Mouse (Mus musculus): ENCODE results near the gene Ifnl3.
A peak's percentile ranks its signal among the peaks of the same experiment; 100 is the strongest.

Ifnl3 gene

GRCm38 (mm10) chr7:28546649-28547048 lies 24.0 kb downstream of the Ifnl3 start:
- no peak for DNase-seq (ENCODE audit: low read depth in 2 of 2, low spot score in 2 of 2)

DNA sequence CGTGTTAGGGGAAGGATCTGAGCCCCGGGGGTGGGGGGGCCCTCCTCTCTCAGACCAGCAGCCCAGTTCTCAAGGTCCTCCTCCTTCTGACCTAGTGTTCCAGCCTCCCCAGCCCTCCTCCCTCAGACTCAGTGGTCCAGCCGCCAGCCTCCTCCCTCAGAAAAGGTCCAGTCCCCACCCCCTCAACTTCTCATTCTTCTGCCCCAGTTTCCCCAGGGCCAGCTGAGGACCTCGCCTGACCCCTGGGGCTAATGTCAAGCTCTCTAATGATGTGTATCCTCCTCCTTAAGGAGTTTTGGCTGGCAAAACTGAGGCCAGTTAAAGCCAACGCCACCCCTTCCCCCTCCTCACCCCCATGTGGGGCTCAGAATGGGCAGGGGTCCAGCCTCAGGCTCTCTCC lies 24.5 kb downstream of the Ifnl3 start, which contains the start of gene Nccrp1:
Gene Nccrp1, minus strand, starts transcription at position 101 of the 400 bp plus-strand sequence.
- no peak for DNase-seq (ENCODE audit: low read depth in 2 of 2, low spot score in 2 of 2)

DNA sequence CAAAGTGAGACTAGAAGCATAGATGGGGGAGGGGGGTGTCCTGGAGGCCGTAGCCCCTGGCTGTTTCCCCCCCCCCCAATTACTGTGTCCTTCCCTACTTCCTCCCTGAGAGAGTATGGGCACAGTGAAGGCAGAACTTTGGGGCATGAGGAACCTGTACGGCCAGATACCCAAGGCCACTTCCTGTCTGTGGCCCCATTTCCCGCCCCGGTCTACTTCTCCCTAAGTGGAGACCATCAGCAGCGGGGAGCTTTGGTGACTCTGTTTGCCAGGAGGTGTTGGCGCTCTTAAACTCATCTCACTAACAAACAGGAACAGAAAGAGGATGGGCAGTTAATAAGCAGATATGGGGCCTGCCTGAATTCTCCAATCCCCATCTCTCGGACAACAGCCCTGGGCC lies 25.0 kb downstream of the Ifnl3 start:
- no peak for DNase-seq (ENCODE audit: low read depth in 2 of 2, low spot score in 2 of 2)

DNA sequence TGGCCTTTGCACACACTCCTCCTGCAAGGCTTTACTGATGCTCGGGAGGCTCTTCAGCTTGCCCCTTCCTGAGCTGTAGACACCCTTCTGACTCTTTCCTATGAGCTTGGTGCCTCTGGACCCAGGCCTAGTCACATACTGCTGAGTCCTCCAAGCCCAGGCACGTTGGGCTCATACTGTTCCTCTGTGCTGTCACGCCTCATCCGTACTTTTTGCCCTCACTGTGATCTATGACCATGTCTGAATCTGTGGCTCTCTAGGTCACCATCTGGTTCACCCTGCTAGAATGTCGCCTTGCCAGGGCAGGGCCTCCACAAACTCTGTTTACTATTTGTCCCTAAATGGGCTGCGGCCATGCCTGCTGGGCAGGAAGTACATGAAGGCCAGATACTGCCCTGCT lies 30.4 kb downstream of the Ifnl3 start:
- no peak for DNase-seq (ENCODE audit: low read depth in 2 of 2, low spot score in 2 of 2)

GRCm38 (mm10) chr7:28555939-28556535 lies 33.4 kb downstream of the Ifnl3 start:
- DNase-seq (ENCODE audit: low read depth in 2 of 2, low spot score in 2 of 2) = no peak

DNA sequence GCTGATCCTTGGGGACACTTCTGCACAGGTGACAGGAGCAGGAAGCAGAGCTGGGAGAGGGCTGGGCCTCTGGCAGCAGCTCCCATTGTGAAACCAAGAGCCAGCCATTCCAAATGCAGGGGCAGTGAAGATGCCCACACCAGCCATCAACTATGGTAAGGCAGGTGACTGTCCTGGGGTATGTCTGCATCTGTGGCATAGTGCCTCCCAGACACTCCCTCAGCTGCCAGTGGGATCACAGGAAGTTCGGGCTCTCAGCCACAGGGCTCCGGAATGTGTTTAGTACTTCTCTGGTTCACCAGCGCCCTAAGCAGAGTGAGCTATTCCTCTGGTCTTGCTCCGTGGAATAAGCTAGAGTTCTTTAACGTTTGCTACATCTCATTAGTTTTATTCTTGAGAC lies 34.4 kb downstream of the Ifnl3 start:
- no peak for DNase-seq (ENCODE audit: low read depth in 2 of 2, low spot score in 2 of 2)

DNA sequence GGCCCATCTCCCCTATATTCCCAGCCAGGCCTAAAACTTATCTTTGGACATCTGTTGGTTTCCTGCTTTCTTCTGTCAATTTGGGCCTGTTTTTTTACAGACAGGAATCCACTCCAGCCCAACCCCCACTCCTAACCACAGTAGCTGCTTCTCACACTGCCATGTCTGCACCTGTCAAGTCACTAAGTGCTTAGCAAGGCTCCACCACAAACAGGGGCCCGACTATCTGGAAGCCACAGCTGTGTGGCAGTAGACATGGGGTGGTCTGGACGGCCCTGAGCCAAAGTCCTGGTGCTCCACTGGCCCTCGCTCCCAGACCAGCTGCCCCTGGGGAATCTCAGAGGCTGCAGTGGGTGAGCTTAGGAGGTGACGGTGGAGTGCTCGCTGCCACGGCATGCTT lies 35.1 kb downstream of the Ifnl3 start:
- DNase-seq (ENCODE audit: low read depth in 2 of 2, low spot score in 2 of 2) = peak in 1 of 2 experiments; percentile 27

DNA sequence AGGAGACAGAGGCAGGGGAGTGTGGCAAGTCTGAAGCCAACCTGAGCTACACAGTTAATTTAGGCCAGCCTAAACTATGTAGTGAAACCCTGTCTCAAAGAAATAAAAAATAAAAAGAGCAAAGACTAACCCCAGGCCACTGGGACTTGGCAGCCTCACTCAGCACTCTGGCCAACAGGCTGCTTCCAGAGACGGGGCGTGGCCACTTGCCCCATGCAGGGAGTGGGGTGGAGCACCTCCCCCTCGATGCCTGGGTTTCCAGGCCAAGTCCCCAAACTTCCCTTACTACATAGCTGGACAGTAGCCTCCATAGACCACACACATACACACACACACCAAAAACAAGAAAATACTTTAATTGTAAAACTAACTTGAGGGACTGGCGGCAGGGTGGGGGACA lies 35.9 kb downstream of the Ifnl3 start:
- no peak for DNase-seq (ENCODE audit: low read depth in 2 of 2, low spot score in 2 of 2)

GRCm38 (mm10) chr7:28560856-28561255 lies 38.2 kb downstream of the Ifnl3 start:
- DNase-seq (ENCODE audit: low read depth in 2 of 2, low spot score in 2 of 2) = no peak

DNA sequence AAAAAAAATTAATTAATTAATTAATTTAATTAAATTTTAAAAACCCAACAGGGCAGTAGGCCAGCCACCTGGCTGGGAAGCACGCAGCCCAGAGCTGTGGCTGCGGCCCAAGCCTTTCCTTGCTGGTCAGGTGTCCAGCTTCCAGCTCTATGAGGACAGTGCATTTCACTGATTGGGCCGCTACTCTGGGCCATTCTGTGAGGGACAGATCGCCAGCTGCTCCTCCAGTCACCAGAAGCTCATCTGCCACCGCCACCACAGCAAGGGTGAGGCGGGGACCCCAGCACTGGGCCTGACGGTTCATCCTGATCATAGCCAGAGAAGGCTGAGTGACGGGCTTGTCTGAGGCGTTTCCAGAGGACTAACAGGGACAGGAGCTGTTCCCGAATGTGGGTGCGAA lies 39.3 kb downstream of the Ifnl3 start:
- DNase-seq (ENCODE audit: low read depth in 2 of 2, low spot score in 2 of 2) = no peak

GRCm38 (mm10) chr7:28562371-28562770 lies 39.7 kb downstream of the Ifnl3 start:
- no peak for DNase-seq (ENCODE audit: low read depth in 2 of 2, low spot score in 2 of 2)

- DNase-seq (ENCODE audit: low read depth in 2 of 2, low spot score in 2 of 2) = no peak
These were observed 40.3 kb downstream of the Ifnl3 start for GRCm38 (mm10) chr7:28562951-28563350.

GRCm38 (mm10) chr7:28565407-28565806 lies 42.8 kb downstream of the Ifnl3 start:
- peak; percentile 32 to 51 for DNase-seq (ENCODE audit: low read depth in 2 of 2, low spot score in 2 of 2)

DNA sequence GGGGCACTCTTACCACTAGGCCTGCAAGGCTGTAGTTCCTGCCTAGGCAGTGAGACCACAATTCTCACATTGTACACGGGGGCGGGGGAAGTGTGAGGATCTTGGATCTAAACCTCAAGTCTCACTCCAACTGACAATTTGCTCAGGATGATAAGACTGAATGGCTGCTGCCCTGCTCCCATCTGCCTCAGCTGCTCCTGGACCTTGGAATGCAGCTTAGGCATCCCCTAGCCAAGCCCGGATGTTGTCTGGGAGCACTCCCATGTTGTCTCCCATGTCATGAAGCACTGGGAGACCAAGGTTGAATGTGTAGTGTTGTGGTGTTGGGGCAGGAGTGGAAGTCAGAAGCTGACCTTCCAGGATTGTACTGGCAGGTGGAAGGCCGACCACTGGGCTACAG lies 44.9 kb downstream of the Ifnl3 start:
- DNase-seq (ENCODE audit: low read depth in 2 of 2, low spot score in 2 of 2) = no peak

DNA sequence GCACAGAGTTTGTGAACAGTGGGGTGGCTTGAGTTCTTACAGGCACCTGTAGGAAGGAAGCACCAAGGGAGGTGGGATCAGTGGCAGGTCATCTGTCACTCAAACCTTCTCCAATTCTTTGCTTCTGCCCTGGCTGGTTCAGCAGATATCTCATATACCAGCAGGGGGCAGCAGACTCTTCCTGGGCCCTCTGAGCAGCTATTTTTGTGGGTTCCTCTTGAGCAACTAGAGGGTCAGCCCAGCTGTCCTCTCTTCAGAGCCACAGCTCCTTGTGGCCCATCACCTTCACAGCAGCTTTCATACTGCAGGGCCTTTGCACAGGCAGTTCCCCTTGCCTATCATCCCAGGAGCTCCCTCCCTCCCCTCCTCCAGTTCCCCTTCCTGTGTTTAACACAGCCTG lies 45.6 kb downstream of the Ifnl3 start:
- DNase-seq (ENCODE audit: low read depth in 2 of 2, low spot score in 2 of 2) = peak; percentile 52 to 70

DNA sequence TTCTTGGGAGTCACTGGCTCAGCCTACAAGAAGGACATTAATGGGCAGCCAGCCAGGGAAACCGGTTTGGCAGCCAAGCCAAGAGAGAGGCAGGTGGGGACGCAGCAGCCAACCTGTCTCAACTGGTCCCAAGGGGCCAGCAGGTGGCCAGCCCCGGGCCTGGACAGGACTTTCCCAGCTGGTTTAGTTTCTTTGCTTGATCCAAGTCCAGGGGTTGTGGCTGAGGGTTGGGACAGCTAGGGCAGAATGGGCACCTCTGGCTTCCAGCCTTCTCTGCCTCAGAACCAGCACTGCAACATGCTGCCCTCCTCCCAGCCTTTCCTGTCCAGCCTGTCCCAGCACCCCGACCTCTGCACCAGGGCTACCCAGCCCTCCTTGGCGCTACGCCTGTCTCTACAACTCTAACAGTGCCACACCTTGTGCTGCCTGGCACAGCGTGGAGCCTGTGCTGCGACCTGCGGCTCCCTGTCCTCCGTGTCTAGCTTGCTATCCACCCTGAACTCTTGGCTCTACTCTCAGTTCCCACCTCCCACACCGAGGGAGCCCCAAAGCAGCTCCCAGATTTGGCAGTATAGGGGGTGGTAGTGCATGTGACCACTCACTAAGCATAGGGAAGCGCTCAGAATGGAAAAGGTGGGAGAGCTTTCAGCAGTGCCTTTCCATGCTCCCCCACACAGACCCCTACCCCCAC lies 47.8 kb downstream of the Ifnl3 start:
- DNase-seq (ENCODE audit: low read depth in 2 of 2, low spot score in 2 of 2) = no peak

GRCm38 (mm10) chr7:28570982-28571682 lies 48.5 kb downstream of the Ifnl3 start:
- no peak for DNase-seq (ENCODE audit: low read depth in 2 of 2, low spot score in 2 of 2)

- DNase-seq (ENCODE audit: low read depth in 2 of 2, low spot score in 2 of 2) = no peak
These were observed 50.1 kb downstream of the Ifnl3 start for GRCm38 (mm10) chr7:28572689-28573088.

GRCm38 (mm10) chr7:28573236-28573635 lies 50.6 kb downstream of the Ifnl3 start:
- no peak for DNase-seq (ENCODE audit: low read depth in 2 of 2, low spot score in 2 of 2)
